Mouse (Mus musculus) B cell, adult 62 days (primary cell): ENCODE data around the gene Nme1. TPM values are rescaled to one million over a fixed set of nuclear protein-coding genes. Genes with fewer than 3 reads are reported as not detected.

Source experiments
- total RNA-seq: library from RNA; stranded (reverse); gene quantifications from 4 replicates; pipeline ENCODE4 v1.2.4, GENCODE M21; 2023

The Nme1 gene
- total RNA-seq: 44.3 to 55.1 TPM (median 51.8 TPM) in 4 replicates

DNA sequence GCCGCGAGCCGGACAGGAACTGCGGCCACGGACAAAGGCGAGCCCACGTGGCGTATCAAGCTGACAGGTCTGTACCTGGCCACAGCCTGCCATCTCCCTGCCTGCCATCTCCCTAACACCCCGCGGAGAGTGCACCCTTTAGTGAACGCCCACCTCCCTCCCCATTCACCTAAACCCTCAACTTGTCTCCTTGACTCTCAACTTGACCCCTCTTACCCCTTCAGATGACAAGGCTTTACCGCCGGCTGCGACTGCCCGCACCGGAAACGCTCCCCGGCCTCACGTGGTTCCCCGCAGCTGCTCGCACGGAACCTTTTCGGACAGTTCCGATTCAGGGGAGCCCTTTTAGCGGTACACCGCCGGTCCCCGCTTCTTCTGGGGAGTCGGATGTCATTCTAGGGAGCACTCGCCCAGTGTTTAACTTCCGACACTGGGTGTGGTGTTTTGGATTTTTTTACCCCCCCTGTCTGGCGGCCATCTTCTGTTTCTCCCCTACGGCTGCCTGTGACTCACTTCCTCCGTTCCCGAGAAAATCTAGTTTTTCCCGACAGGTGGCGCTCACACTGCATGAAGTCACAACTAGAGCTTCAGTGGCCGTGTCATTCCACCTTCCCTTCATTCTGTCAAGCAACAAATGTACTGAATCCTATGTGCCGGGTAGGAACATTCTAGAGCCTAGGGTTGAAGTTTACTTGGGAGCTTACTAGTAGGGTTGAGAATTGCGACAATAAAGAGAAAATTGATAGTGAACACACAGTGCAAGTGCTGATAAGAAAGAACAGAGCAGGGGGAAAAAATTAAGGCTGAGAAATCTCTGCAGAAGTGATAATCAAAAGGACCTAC is at the start of gene Nme1, which contains the start of gene Gm20390:
Nme1 (minus strand) TSS at position 517 of the 843 bp plus-strand sequence.
Gm20390 (minus strand) TSS at position 289 of the 843 bp plus-strand sequence.

DNA sequence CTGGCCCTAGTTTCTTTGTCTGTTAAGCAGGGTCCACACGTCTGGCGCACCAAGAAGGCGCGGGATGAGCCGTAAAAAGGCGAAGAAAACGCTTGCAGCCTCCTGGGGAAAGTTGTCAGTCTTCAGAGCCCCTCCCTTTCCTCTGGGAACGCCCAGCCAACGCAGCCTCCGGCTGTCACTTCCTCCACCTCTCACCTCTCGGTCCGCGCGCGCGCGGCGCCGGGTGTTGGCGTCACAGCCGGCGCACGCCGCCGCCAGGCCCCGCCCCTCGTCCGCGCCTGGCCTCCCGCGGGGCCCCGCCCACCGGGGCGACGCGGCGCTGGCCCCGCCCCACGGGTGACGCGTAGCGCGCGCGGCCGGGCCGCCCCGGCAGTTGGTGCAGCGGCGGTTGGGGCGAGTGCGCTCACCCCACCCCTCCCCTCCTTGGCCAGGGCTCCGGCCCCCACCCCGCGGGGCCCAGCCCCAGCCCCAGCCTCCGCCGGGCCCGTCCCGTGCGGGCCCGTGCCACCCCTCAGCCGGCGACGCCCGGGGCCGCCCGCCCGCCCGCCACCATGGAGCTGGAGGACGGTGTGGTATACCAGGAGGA is 27.5 kb upstream of the Nme1 start, which contains the start of gene Spag9:
Spag9 (plus strand) TSS at position 372 of the 586 bp plus-strand sequence.

DNA sequence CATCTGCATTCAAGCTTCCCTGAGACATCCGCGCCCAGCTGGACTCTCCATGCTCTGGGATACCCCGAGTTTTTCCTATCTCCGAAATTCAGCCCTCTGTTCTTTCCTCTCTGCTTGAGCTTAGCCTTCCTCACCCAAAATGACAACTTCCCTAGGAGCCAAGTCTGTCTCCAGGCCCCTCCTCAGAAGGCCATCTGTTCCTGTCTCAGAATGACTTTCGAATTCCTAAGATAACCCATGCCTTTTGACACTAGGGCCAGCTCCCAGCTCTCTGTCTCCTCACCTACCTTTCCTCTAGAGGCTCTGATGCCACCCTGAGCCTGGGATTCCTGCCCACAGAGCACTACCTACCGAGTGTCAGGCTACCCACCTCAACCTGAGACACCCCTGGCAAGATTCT is 12.2 kb downstream of the Nme1 start, which contains the start of gene Nme2:
Nme2 (minus strand) TSS at position 101 of the 400 bp plus-strand sequence.

Other genes with a start within 250 kb of the Nme1 start
- 60.5 to 69.9 TPM (median 66.4 TPM) in 4 replicates for gene Utp18, start 82.8 kb downstream of the Nme1 start, total RNA-seq
- 69.3 to 79.5 TPM (median 73.5 TPM) in 4 replicates for gene Mbtd1, start 82.7 kb downstream of the Nme1 start, total RNA-seq
- 156 to 201 TPM (median 191 TPM) in 4 replicates for gene Nme2, start 12.3 kb downstream of the Nme1 start, total RNA-seq
- 43.7 to 61.1 TPM (median 49.2 TPM) in 4 replicates for gene Gm20390, start 228 bp downstream of the Nme1 start, total RNA-seq
- gene Spag9, start 27.6 kb upstream of the Nme1 start, total RNA-seq: 199 to 224 TPM (median 200 TPM) in 4 replicates
- gene Tob1, start 242.9 kb upstream of the Nme1 start, total RNA-seq: 33.6 to 39.7 TPM (median 36.1 TPM) in 4 replicates